Mouse (Mus musculus) midbrain, embryonic 12.5 days (tissue): ENCODE results near the gene Nupr1. TPM values are rescaled to one million over a fixed set of nuclear protein-coding genes. Genes with fewer than 3 reads are reported as not detected.

Experiments
- ATAC-seq: fragments of 200-750 bp; cut with Nextera tagmentation; 2 replicates; pipeline ENCODE4 v1.8.0; 2017; ENCODE audit warnings: low read depth, moderate TSS enrichment, moderate library complexity; ENCODE audit not compliant: low FRiP score
- H3K27ac ChIP-seq: fragments of 300-500 bp; sonication (generic); replicated peaks from 2 replicates; pipeline ENCODE4 v1.5.1; 2016; ENCODE audit warnings: mild to moderate bottlenecking
- H3K27me3 ChIP-seq: fragments of 300-500 bp; sonication (generic); 2 replicates; pipeline ENCODE4 v1.6.1; 2016; ENCODE audit warnings: mild to moderate bottlenecking
- H3K36me3 ChIP-seq: fragments of 300-500 bp; sonication (generic); 2 replicates; pipeline ENCODE4 v1.6.1; 2016
- H3K4me1 ChIP-seq: fragments of 300-500 bp; sonication (generic); 2 replicates; pipeline ENCODE4 v1.6.1; 2016
- H3K4me2 ChIP-seq: fragments of 300-500 bp; sonication (generic); replicated peaks from 2 replicates; pipeline ENCODE4 v1.6.1; 2016; ENCODE audit warnings: mild to moderate bottlenecking, moderate library complexity
- H3K4me3 ChIP-seq: fragments of 300-500 bp; sonication (generic); 2 replicates; pipeline ENCODE4 v1.5.1; 2016; ENCODE audit warnings: mild to moderate bottlenecking
- H3K9ac ChIP-seq: fragments of 300-500 bp; sonication (generic); replicated peaks from 2 replicates; pipeline ENCODE4 v1.6.1; 2016; ENCODE audit warnings: mild to moderate bottlenecking, moderate library complexity
- H3K9me3 ChIP-seq: fragments of 300-500 bp; sonication (generic); 2 replicates; pipeline ENCODE4 v1.6.1; 2016; ENCODE audit warnings: mild to moderate bottlenecking
- WGBS: fragments of 180-500 bp; shearing (Covaris S2); methylation state at CpG from one replicate; pipeline ENCODE4 v1.1.7; 2016; 5-methylcytosine and 5-hydroxymethylcytosine counted together
- microRNA-seq: library from miRNA; unstranded; fragments of <30 nt; microRNA quantifications from one replicate; pipeline ENCODE4, GENCODE M21; 2017
- polyA plus RNA-seq: library from polyadenylated mRNA; unstranded; fragments of >200 nt; fragmentation: Nextera tagmentation; extraction: Ambion mirVana; gene quantifications from 2 replicates; pipeline ENCODE4 v1.2.1, GENCODE M21; 2016

The Nupr1 gene
- polyA plus RNA-seq, 1 experiment from 2014 or later = 7.9 TPM

- 67% methylated on average over 8 of the region's 8 CpGs for WGBS
- peaks cover 15% of the 10 kb centered on the region for H3K4me1 ChIP-seq
- no peak overlapping the region for H3K4me2 ChIP-seq
- H3K9me3 ChIP-seq = no peaks in the 10 kb centered on the region
- H3K9ac ChIP-seq = no peak overlapping the region
- H3K36me3 ChIP-seq = no peaks in the 10 kb centered on the region
- H3K27me3 ChIP-seq = peaks cover 40% of the 10 kb centered on the region
- no peak for ATAC-seq
- no peak overlapping the region for H3K4me3 ChIP-seq
- no peak overlapping the region for H3K27ac ChIP-seq
These were observed 43.8 kb downstream of the Nupr1 start for GRCm38 (mm10) chr7:126586839-126587238.

GRCm38 (mm10) chr7:126585717-126586116, 44.9 kb downstream of the Nupr1 start, which contains the start of gene Cln3:
Cln3 (minus strand) TSS chr7:126585817.
- H3K27ac ChIP-seq = no peak within 1 kb of the TSS
- H3K9me3 ChIP-seq = no peaks in the 10 kb centered on the region
- peaks cover 40% of the 10 kb centered on the region for H3K27me3 ChIP-seq
- H3K4me1 ChIP-seq = peaks cover 18% of the 10 kb centered on the region
- H3K9ac ChIP-seq = no peak within 1 kb of the TSS
- no peaks in the 10 kb centered on the region for H3K36me3 ChIP-seq
- no peak within 1 kb of the TSS for H3K4me3 ChIP-seq
- no peak for ATAC-seq
- no peak within 1 kb of the TSS for H3K4me2 ChIP-seq
- 76% methylated on average over 6 of the region's 6 CpGs for WGBS

- H3K27me3 ChIP-seq = peaks cover 40% of the 10 kb centered on the region
- no peak within 1 kb of the TSS for H3K27ac ChIP-seq
- no peaks in the 10 kb centered on the region for H3K9me3 ChIP-seq
- ATAC-seq = no peak
- H3K36me3 ChIP-seq = no peaks in the 10 kb centered on the region
- H3K4me2 ChIP-seq = peak within 1 kb of the TSS; percentile 78
- peaks cover 18% of the 10 kb centered on the region for H3K4me1 ChIP-seq
- no peak within 1 kb of the TSS for H3K9ac ChIP-seq
- H3K4me3 ChIP-seq = peak within 1 kb of the TSS; percentile 65
- WGBS = 86% methylated on average over 8 of the region's 8 CpGs
These were observed 46.1 kb downstream of the Nupr1 start, which contains the start of gene Apobr for GRCm38 (mm10) chr7:126584506-126584977. Apobr (plus strand) TSS chr7:126584942.

GRCm38 (mm10) chr7:126583761-126584160, 46.9 kb downstream of the Nupr1 start:
- peak overlapping the region; percentile 65 for H3K4me3 ChIP-seq
- peaks cover 18% of the 10 kb centered on the region for H3K4me1 ChIP-seq
- peak overlapping the region; percentile 57; the same call in 1 of the 2 replicates for H3K9ac ChIP-seq
- WGBS = 61% methylated on average over 6 of the region's 6 CpGs
- H3K27ac ChIP-seq = no peak overlapping the region
- ATAC-seq = no peak
- H3K4me2 ChIP-seq = peak overlapping the region; percentile 78
- no peaks in the 10 kb centered on the region for H3K36me3 ChIP-seq
- peaks cover 34% of the 10 kb centered on the region for H3K27me3 ChIP-seq
- no peaks in the 10 kb centered on the region for H3K9me3 ChIP-seq

GRCm38 (mm10) chr7:126583251-126583709, 47.4 kb downstream of the Nupr1 start:
- WGBS = 1% methylated on average over 22 of the region's 22 CpGs
- Histone ChIP-seq H3K36me3 (peaks cover 3% of the 10 kb centered on the region; the same call in 1 of the 2 replicates), H3K4me1 (peaks cover 18% of the 10 kb centered on the region), H3K27me3 (peaks cover 34% of the 10 kb centered on the region), H3K4me2 (peak overlapping the region; percentile 78), H3K4me3 (peak overlapping the region; percentile 65), H3K27ac (peak overlapping the region; percentile 70), H3K9ac (peak overlapping the region; percentile 57), H3K9me3 (no peaks in the 10 kb centered on the region)
- ATAC-seq = peak; percentile 82

GRCm38 (mm10) chr7:126582759-126583158, 47.9 kb downstream of the Nupr1 start:
- peak overlapping the region; percentile 65 for H3K4me3 ChIP-seq
- H3K9ac ChIP-seq = peak overlapping the region; percentile 57
- peak overlapping the region; percentile 70; the same call in 1 of the 2 replicates for H3K27ac ChIP-seq
- peaks cover 5% of the 10 kb centered on the region for H3K36me3 ChIP-seq
- peak overlapping the region; percentile 78 for H3K4me2 ChIP-seq
- H3K9me3 ChIP-seq = no peaks in the 10 kb centered on the region
- H3K27me3 ChIP-seq = peaks cover 34% of the 10 kb centered on the region
- ATAC-seq = peak; percentile 70
- peaks cover 13% of the 10 kb centered on the region for H3K4me1 ChIP-seq
- 3% methylated on average over 20 of the region's 20 CpGs for WGBS

GRCm38 (mm10) chr7:126581661-126582060, 49.0 kb downstream of the Nupr1 start:
- H3K9ac ChIP-seq = no peak overlapping the region
- WGBS = 86% methylated on average over 6 of the region's 6 CpGs
- H3K36me3 ChIP-seq = peaks cover 13% of the 10 kb centered on the region
- H3K27me3 ChIP-seq = peaks cover 24% of the 10 kb centered on the region
- peaks cover 11% of the 10 kb centered on the region for H3K4me1 ChIP-seq
- H3K4me2 ChIP-seq = no peak overlapping the region
- H3K4me3 ChIP-seq = no peak overlapping the region
- no peaks in the 10 kb centered on the region for H3K9me3 ChIP-seq
- H3K27ac ChIP-seq = no peak overlapping the region
- no peak for ATAC-seq

GRCm38 (mm10) chr7:126579172-126579571, 51.5 kb downstream of the Nupr1 start:
- Histone ChIP-seq H3K36me3 (peaks cover 29% of the 10 kb centered on the region), H3K4me2 (no peak overlapping the region)
- no peak for ATAC-seq

GRCm38 (mm10) chr7:126576946-126577345, 53.7 kb downstream of the Nupr1 start:
- WGBS = 52% methylated on average over 8 of the region's 8 CpGs

More at GRCm38 (mm10) chr7:126579172-126579571, 51.5 kb downstream of the Nupr1 start:
- H3K4me3 ChIP-seq = no peak overlapping the region
- no peaks in the 10 kb centered on the region for H3K27me3 ChIP-seq
- H3K9me3 ChIP-seq = no peaks in the 10 kb centered on the region
- peaks cover 11% of the 10 kb centered on the region for H3K4me1 ChIP-seq
- no peak overlapping the region for H3K27ac ChIP-seq
- no peak overlapping the region for H3K9ac ChIP-seq
- WGBS = 57% methylated on average over 8 of the region's 8 CpGs

More at GRCm38 (mm10) chr7:126576946-126577345, 53.7 kb downstream of the Nupr1 start:
- no peak for ATAC-seq
- H3K4me2 ChIP-seq = no peak overlapping the region
- H3K4me1 ChIP-seq = peaks cover 4% of the 10 kb centered on the region
- no peak overlapping the region for H3K4me3 ChIP-seq
- no peaks in the 10 kb centered on the region for H3K9me3 ChIP-seq
- no peak overlapping the region for H3K9ac ChIP-seq
- no peak overlapping the region for H3K27ac ChIP-seq
- H3K27me3 ChIP-seq = no peaks in the 10 kb centered on the region
- H3K36me3 ChIP-seq = peaks cover 38% of the 10 kb centered on the region

Small RNAs within 50 kb of the gene (microRNA-seq; reads per million reads assigned to microRNA genes)
- gene Mir7059 = 1.2 reads per million

Other genes starting within 250 kb of the Nupr1 start
- gene Nfatc2ip, start 234.1 kb downstream of the Nupr1 start, polyA plus RNA-seq = 3.4 and 4.3 TPM in 2 replicates
- gene Cd19, start 216.0 kb downstream of the Nupr1 start, polyA plus RNA-seq = not detected in 2 replicates
- gene Rabep2, start 202.1 kb downstream of the Nupr1 start, polyA plus RNA-seq = 25.1 and 26.0 TPM in 2 replicates
- 0.57 and 0.58 TPM in 2 replicates for gene Atp2a1, start 167.8 kb downstream of the Nupr1 start, polyA plus RNA-seq
- 60.9 and 66.1 TPM in 2 replicates for gene Sh2b1, start 155.4 kb downstream of the Nupr1 start, polyA plus RNA-seq
- 115 and 119 TPM in 2 replicates for gene Tufm, start 143.5 kb downstream of the Nupr1 start, polyA plus RNA-seq
- gene Atxn2l, start 127.4 kb downstream of the Nupr1 start, polyA plus RNA-seq = 72.8 and 82.0 TPM in 2 replicates
- gene Eif3c, start 64.5 kb downstream of the Nupr1 start, polyA plus RNA-seq = 200 and 222 TPM in 2 replicates
- 0.27 and 0.63 TPM in 2 replicates for gene Apobr, start 45.9 kb downstream of the Nupr1 start, polyA plus RNA-seq
- gene Cln3, start 45.0 kb downstream of the Nupr1 start, polyA plus RNA-seq = 26.1 and 29.2 TPM in 2 replicates
- not detected in 2 replicates for gene Il27, start 35.9 kb downstream of the Nupr1 start, polyA plus RNA-seq
- 44.1 and 46.4 TPM in 2 replicates for gene Sgf29, start 18.4 kb upstream of the Nupr1 start, polyA plus RNA-seq
- 0.45 and 1.1 TPM in 2 replicates for gene Sult1a1, start 45.6 kb upstream of the Nupr1 start, polyA plus RNA-seq
- gene Bola2, start 64.5 kb upstream of the Nupr1 start, polyA plus RNA-seq = 151 TPM in 2 replicates
- 16.6 and 19.1 TPM in 2 replicates for gene Slx1b, start 64.9 kb upstream of the Nupr1 start, polyA plus RNA-seq
- gene Coro1a, start 76.9 kb upstream of the Nupr1 start, polyA plus RNA-seq = 60.8 and 65.9 TPM in 2 replicates
- 56.1 and 58.0 TPM in 2 replicates for gene Mapk3, start 128.7 kb upstream of the Nupr1 start, polyA plus RNA-seq
- 2.0 and 2.4 TPM in 2 replicates for gene Gdpd3, start 135.5 kb upstream of the Nupr1 start, polyA plus RNA-seq
- 125 and 126 TPM in 2 replicates for gene Ypel3, start 146.1 kb upstream of the Nupr1 start, polyA plus RNA-seq
- 0.64 and 0.65 TPM in 2 replicates for gene Tbx6, start 150.6 kb upstream of the Nupr1 start, polyA plus RNA-seq
- gene Ppp4c, start 161.6 kb upstream of the Nupr1 start, polyA plus RNA-seq = 315 and 323 TPM in 2 replicates
- 19.3 and 20.0 TPM in 2 replicates for gene Fam57b, start 166.8 kb upstream of the Nupr1 start, polyA plus RNA-seq
- not detected in 2 replicates for gene 4930451I11Rik, start 200.8 kb upstream of the Nupr1 start, polyA plus RNA-seq
- gene Doc2a, start 216.6 kb upstream of the Nupr1 start, polyA plus RNA-seq = 6.3 and 7.7 TPM in 2 replicates
- gene Hirip3, start 231.1 kb upstream of the Nupr1 start, polyA plus RNA-seq = 43.1 and 51.6 TPM in 2 replicates
- gene Ino80e, start 231.5 kb upstream of the Nupr1 start, polyA plus RNA-seq = 90.9 and 96.0 TPM in 2 replicates